Mouse (Mus musculus) thymus, adult 2 months (tissue): ENCODE data around the gene Tril. TPM values are rescaled to one million over a fixed set of nuclear protein-coding genes. Genes with fewer than 3 reads are reported as not detected.
A peak's percentile ranks its signal among the peaks of the same experiment; 100 is the strongest.

ENCODE experiments used
- DNase-seq: peaks from one replicate; pipeline ENCODE4 v3.0.0; 2021
- H3K27ac ChIP-seq: fragments of 200-500 bp; 2 replicates; pipeline ENCODE4 v1.5.1; 2012; ENCODE audit warnings: low read length, control low read depth; ENCODE audit not compliant: control insufficient read depth, insufficient read depth
- H3K27me3 ChIP-seq: fragments of 200-500 bp; 2 replicates; pipeline ENCODE4 v1.6.1; 2012; ENCODE audit warnings: mild to moderate bottlenecking, low read length, moderate library complexity, mixed read lengths; ENCODE audit not compliant: control insufficient read depth, insufficient read depth
- H3K36me3 ChIP-seq: fragments of 200-500 bp; 2 replicates; pipeline ENCODE4 v1.6.1; 2012; ENCODE audit warnings: mild to moderate bottlenecking, low read length, moderate library complexity; ENCODE audit not compliant: control insufficient read depth, insufficient read depth
- H3K4me1 ChIP-seq: fragments of 200-500 bp; replicated peaks from 2 replicates; pipeline ENCODE4 v1.6.1; 2012; ENCODE audit warnings: low read length; ENCODE audit not compliant: control insufficient read depth, insufficient read depth
- H3K4me3 ChIP-seq: fragments of 200-500 bp; 2 replicates; pipeline ENCODE4 v1.5.1; 2012; ENCODE audit warnings: mild to moderate bottlenecking, low read length, control low read depth, moderate library complexity; ENCODE audit not compliant: control insufficient read depth, insufficient read depth
- CTCF ChIP-seq: fragments of 200-500 bp; IDR thresholded peaks from 2 replicates; pipeline ENCODE4 v1.5.1; 2012; ENCODE audit warnings: mild to moderate bottlenecking, control low read depth, low read length, moderate library complexity, borderline replicate concordance; ENCODE audit not compliant: control insufficient read depth, poor library complexity, insufficient read depth; ENCODE audit errors: extremely low read depth
- POLR2A ChIP-seq: fragments of 200-500 bp; IDR thresholded peaks from 2 replicates; pipeline ENCODE4 v1.6.1; 2012; ENCODE audit warnings: mild to moderate bottlenecking, low read length, control low read depth, moderate library complexity; ENCODE audit not compliant: control insufficient read depth, poor library complexity, insufficient read depth; ENCODE audit errors: extremely low read depth
- WGBS: fragments of 180-500 bp; shearing (Covaris S2); methylation state at CpG from one replicate; pipeline ENCODE4 v1.1.7; 2018; 5-methylcytosine and 5-hydroxymethylcytosine counted together
- polyA plus RNA-seq: library from polyadenylated mRNA; depleted of rRNA; stranded (reverse); fragments of >200 nt; gene quantifications from 2 replicates; pipeline ENCODE4 v1.2.3, GENCODE M21; 2012

The Tril gene
- polyA plus RNA-seq, 1 experiment = 2.3 TPM

- DNase-seq = peak; percentile 33
- Histone ChIP-seq H3K4me1 (no peaks in the 10 kb centered on the region), H3K4me3 (no peak overlapping the region), H3K36me3 (no peaks in the 10 kb centered on the region), H3K27ac (no peak overlapping the region), H3K27me3 (no peaks in the 10 kb centered on the region)
- WGBS = 50% methylated on average over 16 of the region's 16 CpGs
- TF ChIP-seq CTCF (no peak), POLR2A (no peak)
Measured at GRCm38 (mm10) chr6:53782880-53783539, 37.6 kb downstream of the Tril start.

GRCm38 (mm10) chr6:53782273-53782672 is 38.4 kb downstream of the Tril start:
- no peaks in the 10 kb centered on the region for H3K4me1 ChIP-seq
- H3K27ac ChIP-seq = no peak overlapping the region
- H3K36me3 ChIP-seq = no peaks in the 10 kb centered on the region
- no peak for DNase-seq
- 92% methylated on average over 5 of the region's 5 CpGs for WGBS
- H3K27me3 ChIP-seq = no peaks in the 10 kb centered on the region
- no peak overlapping the region for H3K4me3 ChIP-seq
- TF ChIP-seq CTCF (no peak), POLR2A (no peak)

GRCm38 (mm10) chr6:53781171-53781570 is 39.5 kb downstream of the Tril start:
- no peaks in the 10 kb centered on the region for H3K36me3 ChIP-seq
- 8% methylated on average over 4 of the region's 4 CpGs for WGBS
- DNase-seq = peak; percentile 35

GRCm38 (mm10) chr6:53780008-53780407 is 40.6 kb downstream of the Tril start:
- Histone ChIP-seq H3K4me1 (no peaks in the 10 kb centered on the region), H3K27ac (no peak overlapping the region), H3K4me3 (no peak overlapping the region), H3K36me3 (no peaks in the 10 kb centered on the region), H3K27me3 (no peaks in the 10 kb centered on the region)
- DNase-seq = no peak
- TF ChIP-seq CTCF (no peak), POLR2A (no peak)
- 88% methylated on average over 5 of the region's 5 CpGs for whole genome bisulfite sequencing

More at GRCm38 (mm10) chr6:53781171-53781570, 39.5 kb downstream of the Tril start:
- H3K4me1 ChIP-seq = no peaks in the 10 kb centered on the region
- TF ChIP-seq POLR2A = no peak
- no peak for TF ChIP-seq CTCF
- no peaks in the 10 kb centered on the region for H3K27me3 ChIP-seq
- H3K27ac ChIP-seq = no peak overlapping the region
- H3K4me3 ChIP-seq = no peak overlapping the region

GRCm38 (mm10) chr6:53779526-53779925 is 41.1 kb downstream of the Tril start:
- H3K27ac ChIP-seq = no peak overlapping the region
- 85% methylated on average over 7 of the region's 7 CpGs for WGBS
- H3K36me3 ChIP-seq = no peaks in the 10 kb centered on the region
- no peak for DNase-seq
- H3K4me3 ChIP-seq = no peak overlapping the region
- H3K4me1 ChIP-seq = no peaks in the 10 kb centered on the region
- no peaks in the 10 kb centered on the region for H3K27me3 ChIP-seq
- TF ChIP-seq CTCF (no peak), POLR2A (no peak)

- TF ChIP-seq CTCF = no peak
- no peak for TF ChIP-seq POLR2A
- Histone ChIP-seq H3K36me3 (no peaks in the 10 kb centered on the region), H3K4me1 (no peaks in the 10 kb centered on the region), H3K27ac (no peak overlapping the region), H3K27me3 (no peaks in the 10 kb centered on the region), H3K4me3 (no peak overlapping the region)
- no peak for DNase-seq
- WGBS = 77% methylated on average over 8 of the region's 8 CpGs
Measured at GRCm38 (mm10) chr6:53778424-53778955, 42.1 kb downstream of the Tril start.
